Mouse (Mus musculus) liver, embryonic 13.5 days (tissue): ENCODE results near the gene Nol4l. TPM values are rescaled to one million over a fixed set of nuclear protein-coding genes. Genes with fewer than 3 reads are reported as not detected.
A peak's percentile ranks its signal among the peaks of the same experiment; 100 is the strongest.
"Not testable (repeated sequence)": the region's sequence is repeated elsewhere in the genome, so short reads cannot be mapped to it uniquely, and the experiment has no call there.

ENCODE experiments used
- ATAC-seq: fragments of 200-750 bp; cut with Nextera tagmentation; 2 replicates; pipeline ENCODE4 v1.8.0; 2017; ENCODE audit warnings: low read depth, mild to moderate bottlenecking, moderate number of reproducible peaks, moderate library complexity
- DNase-seq: peaks from one replicate; pipeline ENCODE4 v3.0.0; 2022
- H3K27ac ChIP-seq: fragments of 300-500 bp; sonication (generic); 2 replicates; pipeline ENCODE4 v1.5.1; 2015; ENCODE audit warnings: moderate library complexity, mild to moderate bottlenecking, inconsistent platforms
- H3K27me3 ChIP-seq: fragments of 300-500 bp; sonication (generic); 2 replicates; pipeline ENCODE4 v1.6.1; 2015; ENCODE audit warnings: mild to moderate bottlenecking, inconsistent platforms
- H3K36me3 ChIP-seq: fragments of 300-500 bp; sonication (generic); 2 replicates; pipeline ENCODE4 v1.6.1; 2015; ENCODE audit warnings: mild to moderate bottlenecking, inconsistent platforms
- H3K4me1 ChIP-seq: fragments of 300-500 bp; sonication (generic); replicated peaks from 2 replicates; pipeline ENCODE4 v1.6.1; 2015; ENCODE audit warnings: inconsistent platforms
- H3K4me2 ChIP-seq: fragments of 300-500 bp; sonication (generic); 2 replicates; pipeline ENCODE4 v1.6.1; 2015; ENCODE audit warnings: inconsistent platforms, mild to moderate bottlenecking, moderate library complexity
- H3K4me3 ChIP-seq: fragments of 300-500 bp; sonication (generic); replicated peaks from 2 replicates; pipeline ENCODE4 v1.5.1; 2015; ENCODE audit warnings: mild to moderate bottlenecking, inconsistent platforms
- H3K9ac ChIP-seq: fragments of 300-500 bp; sonication (generic); 2 replicates; pipeline ENCODE4 v1.6.1; 2015; ENCODE audit warnings: mild to moderate bottlenecking, inconsistent platforms
- H3K9me3 ChIP-seq: fragments of 300-500 bp; sonication (generic); replicated peaks from 2 replicates; pipeline ENCODE4 v1.6.1; 2016; ENCODE audit warnings: inconsistent platforms
- WGBS: fragments of 180-500 bp; shearing (Covaris S2); methylation state at CpG from one replicate; pipeline ENCODE4 v1.1.7; 2015; ENCODE audit not compliant: insufficient replicate concordance; 5-methylcytosine and 5-hydroxymethylcytosine counted together
- polyA plus RNA-seq: library from polyadenylated mRNA; unstranded; fragments of >200 nt; fragmentation: Nextera tagmentation; extraction: Ambion mirVana; gene quantifications from 2 replicates; pipeline ENCODE4 v1.2.1, GENCODE M21; 2015

The Nol4l gene
- polyA plus RNA-seq, 1 experiment from 2014 or later = 5.4 TPM

DNA sequence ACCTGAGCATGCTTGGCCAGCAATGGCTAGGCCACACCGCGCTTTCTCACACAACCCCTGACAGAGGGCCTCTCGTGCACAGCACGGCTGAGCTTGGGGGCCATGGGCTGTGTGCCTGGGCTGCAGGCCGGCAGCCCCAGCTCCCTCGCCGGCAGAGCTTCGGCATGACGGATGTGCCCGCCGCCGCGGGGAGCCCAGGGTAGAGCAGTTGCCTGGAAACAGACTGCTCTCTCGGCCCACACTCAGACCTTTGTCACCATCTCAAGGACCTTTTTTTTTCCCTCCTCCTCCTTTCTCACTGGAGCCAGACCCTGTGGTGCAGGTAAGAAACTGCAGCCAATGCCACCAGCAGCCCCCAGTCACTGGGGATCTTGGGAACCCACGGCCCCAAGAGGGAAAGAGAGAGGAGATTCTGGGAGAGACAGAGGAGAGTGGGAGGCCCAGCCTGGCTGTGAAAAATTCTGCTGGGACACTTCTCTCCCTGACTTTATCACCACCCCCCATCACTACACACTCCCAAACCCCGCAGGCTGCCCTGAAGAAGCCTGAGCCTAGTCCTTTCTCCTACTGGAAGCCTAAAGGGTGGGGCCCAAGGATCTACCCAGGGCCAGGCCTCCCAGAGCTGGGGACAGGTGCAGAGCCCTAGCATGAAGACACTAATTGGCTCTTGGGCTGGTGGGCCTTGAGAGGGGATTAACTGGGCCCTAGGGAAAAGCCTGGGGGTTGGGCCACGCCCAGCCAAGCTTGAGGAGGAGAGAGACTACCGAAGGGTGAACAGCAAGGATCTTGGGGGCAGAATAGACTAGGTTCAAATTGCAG, 20.4 kb downstream of the Nol4l start:
- peak; percentile 45; the same call in 1 of the 2 replicates for ATAC-seq
- 38% methylated on average over 18 of the region's 18 CpGs for WGBS
- Histone ChIP-seq H3K27ac (peak overlapping the region; percentile 53), H3K4me3 (no peak overlapping the region), H3K9ac (peak overlapping the region; percentile 50), H3K9me3 (no peaks in the 10 kb centered on the region), H3K27me3 (no peaks in the 10 kb centered on the region), H3K4me1 (peaks cover 87% of the 10 kb centered on the region), H3K4me2 (peak overlapping the region; percentile 7), H3K36me3 (no peaks in the 10 kb centered on the region)
- DNase-seq = no peak

DNA sequence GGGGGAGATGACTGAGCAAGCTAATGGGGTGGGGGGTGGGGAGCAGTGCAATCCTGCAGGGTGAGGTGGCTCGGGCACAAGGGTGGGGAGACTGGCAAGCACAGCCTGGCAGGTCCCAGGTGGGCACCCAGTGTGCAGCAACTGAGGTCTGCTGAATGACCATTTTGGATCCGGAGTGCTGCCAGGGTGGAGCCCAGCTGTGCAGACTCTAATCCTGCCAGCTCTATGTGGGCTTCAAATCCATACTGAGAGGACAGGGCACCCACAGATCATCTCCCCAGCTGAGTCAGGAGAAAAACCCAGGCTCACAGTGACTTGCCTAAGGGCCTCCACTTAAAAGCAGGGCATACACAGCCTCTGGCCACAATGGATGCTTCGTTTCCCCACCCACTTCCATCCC, 21.4 kb downstream of the Nol4l start:
- DNase-seq (no peak), ATAC-seq (no peak)
- no peak overlapping the region for H3K4me3 ChIP-seq
- H3K9ac ChIP-seq = no peak overlapping the region
- no peaks in the 10 kb centered on the region for H3K27me3 ChIP-seq
- 69% methylated on average over 3 of the region's 3 CpGs for WGBS
- peak overlapping the region; percentile 32; the same call in 1 of the 2 replicates for H3K27ac ChIP-seq
- no peak overlapping the region for H3K4me2 ChIP-seq
- H3K36me3 ChIP-seq = no peaks in the 10 kb centered on the region
- no peaks in the 10 kb centered on the region for H3K9me3 ChIP-seq
- peaks cover 84% of the 10 kb centered on the region for H3K4me1 ChIP-seq

DNA sequence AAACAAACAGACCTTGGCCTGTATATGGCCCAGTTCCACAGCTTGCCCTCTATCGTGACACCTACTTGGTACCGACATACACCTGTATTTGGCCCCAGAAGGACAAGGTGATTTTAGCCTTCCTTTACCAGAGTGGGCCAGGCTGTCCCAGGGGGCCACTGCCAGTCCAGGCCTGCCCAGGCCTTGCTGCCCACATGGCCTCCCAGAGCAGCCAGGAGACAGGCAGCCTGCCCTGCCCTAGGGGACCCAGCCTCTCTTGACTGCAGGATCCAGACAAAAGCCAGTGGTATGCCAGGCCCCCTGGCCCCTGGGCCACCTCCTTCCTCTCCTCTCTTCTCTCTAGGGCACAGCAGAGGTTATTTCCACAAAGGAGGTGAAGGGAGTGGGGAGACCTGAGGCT, 21.8 kb downstream of the Nol4l start:
- H3K4me3 ChIP-seq = no peak overlapping the region
- peaks cover 79% of the 10 kb centered on the region for H3K4me1 ChIP-seq
- no peaks in the 10 kb centered on the region for H3K27me3 ChIP-seq
- DNase-seq (no peak), ATAC-seq (no peak)
- H3K4me2 ChIP-seq = no peak overlapping the region
- H3K27ac ChIP-seq = peak overlapping the region; percentile 32; the same call in 1 of the 2 replicates
- no peaks in the 10 kb centered on the region for H3K9me3 ChIP-seq
- no peak overlapping the region for H3K9ac ChIP-seq
- no peaks in the 10 kb centered on the region for H3K36me3 ChIP-seq
- WGBS = 100% methylated on average over 2 of the region's 2 CpGs

GRCm38 (mm10) chr2:153506385-153506784, 23.4 kb downstream of the Nol4l start:
- H3K27me3 ChIP-seq = no peaks in the 10 kb centered on the region
- no peak for DNase-seq
- H3K27ac ChIP-seq = peak overlapping the region; percentile 65; the same call in 1 of the 2 replicates
- H3K9ac ChIP-seq = no peak overlapping the region
- H3K9me3 ChIP-seq = no peaks in the 10 kb centered on the region
- H3K4me2 ChIP-seq = no peak overlapping the region
- no peak overlapping the region for H3K4me3 ChIP-seq
- peaks cover 63% of the 10 kb centered on the region for H3K4me1 ChIP-seq
- WGBS = 63% methylated on average over 5 of the region's 5 CpGs
- no peaks in the 10 kb centered on the region; the same call in 1 of the 2 replicates for H3K36me3 ChIP-seq
- no peak for ATAC-seq

GRCm38 (mm10) chr2:153499154-153499553, 30.6 kb downstream of the Nol4l start:
- 55% methylated on average over 4 of the region's 4 CpGs for WGBS
- Histone ChIP-seq H3K9me3 (no peaks in the 10 kb centered on the region), H3K27me3 (no peaks in the 10 kb centered on the region), H3K4me1 (peaks cover 72% of the 10 kb centered on the region), H3K36me3 (no peaks in the 10 kb centered on the region; the same call in 1 of the 2 replicates), H3K9ac (0 out of 2 replicates have a peak overlapping the region, but pooled peaks have one; percentile 18), H3K4me2 (no peak overlapping the region), H3K27ac (peak overlapping the region; percentile 99), H3K4me3 (no peak overlapping the region)
- DNase-seq = peak; percentile 39
- ATAC-seq = no peak

GRCm38 (mm10) chr2:153496898-153497297, 32.9 kb downstream of the Nol4l start:
- Histone ChIP-seq H3K4me1 (peaks cover 88% of the 10 kb centered on the region), H3K27me3 (no peaks in the 10 kb centered on the region), H3K27ac (peak overlapping the region; percentile 99), H3K36me3 (no peaks in the 10 kb centered on the region), H3K4me3 (no peak overlapping the region), H3K4me2 (no peak overlapping the region), H3K9ac (peak overlapping the region; percentile 72), H3K9me3 (no peaks in the 10 kb centered on the region)
- no peak for DNase-seq
- ATAC-seq = no peak
- 77% methylated on average over 13 of the region's 13 CpGs for WGBS

GRCm38 (mm10) chr2:153496301-153496700, 33.5 kb downstream of the Nol4l start:
- peak overlapping the region; percentile 99 for H3K27ac ChIP-seq
- H3K4me3 ChIP-seq = peak overlapping the region; percentile 15; the same call in 1 of the 2 replicates
- H3K9ac ChIP-seq = peak overlapping the region; percentile 72
- peak overlapping the region; percentile 98 for H3K4me2 ChIP-seq
- no peaks in the 10 kb centered on the region for H3K36me3 ChIP-seq
- no peaks in the 10 kb centered on the region for H3K9me3 ChIP-seq
- 42% methylated on average over 6 of the region's 6 CpGs for WGBS
- H3K4me1 ChIP-seq = peaks cover 94% of the 10 kb centered on the region
- DNase-seq (no peak), ATAC-seq (no peak)
- no peaks in the 10 kb centered on the region for H3K27me3 ChIP-seq

DNA sequence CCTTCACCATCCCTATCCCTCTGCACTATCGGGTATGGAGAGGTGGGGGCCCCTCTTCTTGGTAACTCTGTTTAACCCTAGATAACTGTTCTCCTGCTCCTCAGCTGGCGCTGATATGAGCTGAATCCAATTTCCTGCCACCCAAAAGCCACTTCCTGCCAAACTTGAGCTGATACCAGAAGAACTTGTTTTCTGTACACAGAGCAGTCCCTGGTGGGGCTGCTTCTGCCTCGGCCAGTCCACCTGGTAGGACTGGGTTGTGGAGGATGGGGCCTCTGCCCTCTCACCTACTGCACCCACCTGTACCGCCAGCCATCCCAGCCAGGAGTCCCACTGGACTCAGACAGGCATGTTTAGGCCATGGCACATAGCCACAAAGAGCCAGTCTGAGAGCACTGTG, 34.0 kb downstream of the Nol4l start:
- Histone ChIP-seq H3K9ac (peak overlapping the region; percentile 72), H3K9me3 (no peaks in the 10 kb centered on the region), H3K27ac (peak overlapping the region; percentile 99), H3K27me3 (no peaks in the 10 kb centered on the region), H3K4me2 (peak overlapping the region; percentile 98), H3K4me1 (peaks cover 94% of the 10 kb centered on the region), H3K36me3 (no peaks in the 10 kb centered on the region), H3K4me3 (peak overlapping the region; percentile 15; the same call in 1 of the 2 replicates)
- WGBS = 13% methylated on average over 4 of the region's 4 CpGs
- DNase-seq (no peak), ATAC-seq (peak; percentile 82)

DNA sequence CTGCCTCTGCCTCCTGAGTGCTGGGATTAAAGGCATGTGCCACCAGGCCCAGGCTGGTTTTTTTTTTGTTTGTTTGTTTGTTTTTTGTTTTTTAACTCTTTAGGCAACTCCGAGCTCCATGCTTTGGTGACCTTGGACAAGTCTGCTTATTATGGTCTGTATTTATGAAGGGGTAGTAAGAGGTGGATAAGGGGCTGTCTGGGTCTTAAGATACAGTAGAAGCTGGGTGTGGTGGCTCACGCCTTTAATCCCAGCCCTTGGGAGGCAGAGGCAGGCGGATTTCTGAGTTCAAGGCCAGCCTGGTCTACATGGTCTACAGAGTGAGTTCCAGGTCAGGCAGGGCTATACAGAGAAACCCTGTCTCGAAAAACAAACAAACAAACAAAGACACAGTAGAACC, 34.4 kb downstream of the Nol4l start:
- H3K36me3 ChIP-seq, H3K9me3 ChIP-seq, H3K4me3 ChIP-seq, H3K27me3 ChIP-seq: not testable (repeated sequence)
- peaks cover 94% of the 10 kb centered on the region for H3K4me1 ChIP-seq
- peak overlapping the region; percentile 94; the same call in 1 of the 2 replicates for H3K9ac ChIP-seq
- peak overlapping the region; percentile 99 for H3K27ac ChIP-seq
- peak overlapping the region; percentile 98 for H3K4me2 ChIP-seq
- 17% methylated on average over 4 of the region's 4 CpGs for WGBS
- ATAC-seq = peak; percentile 69
- DNase-seq = peak; percentile 80

DNA sequence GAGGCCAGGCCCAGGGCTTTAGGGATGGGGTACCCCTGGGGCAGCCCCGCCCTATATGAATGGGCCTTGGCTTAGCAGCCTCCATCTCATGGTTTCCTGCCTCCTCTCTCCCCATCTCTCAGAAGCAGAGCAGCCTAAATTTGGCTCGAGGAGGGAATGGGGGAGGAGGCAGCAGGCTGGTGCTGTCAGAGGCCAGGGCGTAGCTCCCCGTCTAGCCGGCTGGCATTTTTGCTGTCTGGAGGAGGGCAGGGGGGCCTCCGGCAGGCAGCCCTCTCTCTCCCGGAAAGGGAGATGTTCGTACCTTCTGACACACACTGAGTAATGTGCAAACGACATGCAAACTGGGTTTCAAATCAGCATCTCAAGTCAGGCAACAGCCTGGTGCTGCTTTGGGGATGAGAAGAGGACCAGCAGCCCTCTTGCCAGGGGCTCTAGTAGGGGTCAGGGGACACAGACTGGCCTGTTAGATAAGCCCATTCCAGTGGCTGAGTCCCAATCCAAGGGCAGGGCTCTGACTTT, 35.4 kb downstream of the Nol4l start:
- Histone ChIP-seq H3K4me3 (peak overlapping the region; percentile 75), H3K4me1 (peaks cover 95% of the 10 kb centered on the region), H3K9me3 (no peaks in the 10 kb centered on the region), H3K4me2 (peak overlapping the region; percentile 98), H3K9ac (peak overlapping the region; percentile 94), H3K36me3 (no peaks in the 10 kb centered on the region), H3K27ac (peak overlapping the region; percentile 99), H3K27me3 (no peaks in the 10 kb centered on the region)
- DNase-seq (peak; percentile 46), ATAC-seq (peak; percentile 16)
- 5% methylated on average over 9 of the region's 9 CpGs for WGBS

- H3K4me2 ChIP-seq = peak overlapping the region; percentile 98
- H3K27me3 ChIP-seq = no peaks in the 10 kb centered on the region
- peak overlapping the region; percentile 94 for H3K9ac ChIP-seq
- WGBS = under 1% methylated on average over 6 of the region's 6 CpGs
- peak; percentile 61 for ATAC-seq
- DNase-seq = peak; percentile 81
- H3K4me3 ChIP-seq = peak overlapping the region; percentile 75
- peak overlapping the region; percentile 99 for H3K27ac ChIP-seq
- no peaks in the 10 kb centered on the region for H3K36me3 ChIP-seq
- H3K9me3 ChIP-seq = no peaks in the 10 kb centered on the region
- H3K4me1 ChIP-seq = peaks cover 95% of the 10 kb centered on the region
Observed at GRCm38 (mm10) chr2:153493781-153494292, 35.9 kb downstream of the Nol4l start.
